ENCODE assay signal across 47 mouse cellular contexts in genomic region chr7:140748827-140749160, GRCm38 (mm10). TPM values are rescaled to one million over a fixed set of nuclear protein-coding genes. Genes with fewer than 3 reads are reported as not detected.
"Had no signal": no experiment of that assay in that cellular context is flagged by ENCODE, and none has a peak within 500 bp of the region (broad histone marks: within the 10 kb centered on the region; RNA-seq: fewer than 3 reads in every experiment).

No protein-coding gene starts in this region.

- H3K4me1 ChIP-seq: heart, embryonic 10.5 days; heart, embryonic 12.5 days; heart, embryonic 13.5 days; heart, embryonic 15.5 days; hindbrain, embryonic 10.5 days; hindbrain, embryonic 12.5 days; hindbrain, embryonic 13.5 days; hindbrain, embryonic 15.5 days; intestine, embryonic 15.5 days; kidney, embryonic 15.5 days had no signal

- ATAC-seq: hindbrain, embryonic 16.5 days; hindbrain, postnatal 0 days; inflammation-experienced regulatory T-cells, adult 6 months; intestine, embryonic 15.5 days; intestine, embryonic 16.5 days; intestine, postnatal 0 days had no signal

- H3K4me2 ChIP-seq: heart, embryonic 11.5 days; heart, embryonic 12.5 days; heart, embryonic 13.5 days; heart, embryonic 15.5 days; hindbrain, embryonic 12.5 days; hindbrain, embryonic 13.5 days; hindbrain, embryonic 14.5 days; hindbrain, embryonic 15.5 days; intestine, embryonic 15.5 days; kidney, embryonic 15.5 days had no signal

- DNase-seq: heart, adult 2 months; heart, postnatal 10 days; heart, postnatal 14 days; heart, postnatal 36 days; heart, postnatal 4 days; kidney, adult 11 months; kidney, adult 18-20 months; kidney, adult 8-10 months; kidney, postnatal 10 days; kidney, postnatal 14 days; kidney, postnatal 36 days; kidney, postnatal 4 days had no signal

- H3K27ac ChIP-seq: heart, adult 2 months; heart, embryonic 10.5 days; heart, embryonic 13.5 days; heart, embryonic 15.5 days; hindbrain, embryonic 10.5 days; hindbrain, embryonic 12.5 days; hindbrain, embryonic 13.5 days; hindbrain, embryonic 14.5 days; hindbrain, embryonic 15.5 days; hindbrain, postnatal 0 days; intestine, embryonic 15.5 days; kidney, embryonic 15.5 days; kidney, postnatal 0 days had no signal

- H3K36me3 ChIP-seq: heart, embryonic 10.5 days; heart, embryonic 12.5 days; heart, embryonic 13.5 days; heart, embryonic 15.5 days; hindbrain, embryonic 10.5 days; hindbrain, embryonic 12.5 days; hindbrain, embryonic 13.5 days; hindbrain, embryonic 15.5 days; intestine, embryonic 15.5 days; kidney, embryonic 15.5 days had no signal

- H3K9me3 ChIP-seq: heart, embryonic 10.5 days; heart, embryonic 15.5 days; hindbrain, embryonic 12.5 days; hindbrain, embryonic 13.5 days; hindbrain, embryonic 15.5 days; intestine, embryonic 15.5 days; kidney, embryonic 15.5 days had no signal

- H3K9ac ChIP-seq: heart, embryonic 12.5 days; heart, embryonic 13.5 days; heart, embryonic 15.5 days; hindbrain, embryonic 12.5 days; hindbrain, embryonic 13.5 days; hindbrain, embryonic 14.5 days; hindbrain, embryonic 15.5 days; intestine, embryonic 15.5 days; kidney, embryonic 15.5 days had no signal

- H3K27me3 ChIP-seq: heart, embryonic 12.5 days; heart, embryonic 13.5 days; heart, embryonic 15.5 days; hindbrain, embryonic 12.5 days; hindbrain, embryonic 13.5 days; hindbrain, embryonic 15.5 days; intestine, embryonic 15.5 days; kidney, embryonic 15.5 days had no signal

- H3K4me3 ChIP-seq: heart, adult 2 months; heart, embryonic 10.5 days; heart, embryonic 12.5 days; heart, embryonic 13.5 days; heart, embryonic 15.5 days; hindbrain, embryonic 10.5 days; hindbrain, embryonic 12.5 days; hindbrain, embryonic 13.5 days; hindbrain, embryonic 15.5 days; intestine, embryonic 15.5 days; kidney, embryonic 15.5 days had no signal

RNA-seq across cellular contexts. Expression of gene Cyp2e1, which starts 14.7 kb away (rescaled TPM):
- total RNA-seq: hematopoietic stem cell, adult 5-6 weeks; hindbrain, postnatal 0 days; layer of hippocampus, adult 18-20 months; layer of hippocampus, postnatal 10 days; layer of hippocampus, postnatal 25 days; layer of hippocampus, postnatal 36 days had no signal
- polyA plus RNA-seq: heart, embryonic 10.5 days; heart, embryonic 11.5 days; heart, embryonic 12.5 days; heart, embryonic 13.5 days; heart, embryonic 14.5 days; heart, embryonic 15.5 days; heart, embryonic 16.5 days; heart, postnatal 0 days; hindbrain, embryonic 10.5 days; hindbrain, embryonic 11.5 days; hindbrain, embryonic 12.5 days; hindbrain, embryonic 13.5 days; hindbrain, embryonic 14.5 days; hindbrain, embryonic 15.5 days; hindbrain, embryonic 16.5 days; hindbrain, postnatal 0 days; inflammation-experienced regulatory T-cells, adult 6 months; intestine, embryonic 14.5 days; intestine, embryonic 15.5 days; intestine, embryonic 16.5 days; intestine, postnatal 0 days had no signal

RNA-seq across cellular contexts. Expression of gene Syce1, which starts 38.9 kb away (rescaled TPM):
- total RNA-seq: heart, adult 18-20 months; heart, adult 2 months; heart, postnatal 10 days; heart, postnatal 14 days; heart, postnatal 25 days; heart, postnatal 36 days; hindbrain, postnatal 0 days; layer of hippocampus, adult 18-20 months; layer of hippocampus, postnatal 10 days; layer of hippocampus, postnatal 25 days had no signal
- polyA plus RNA-seq: heart, embryonic 14.5 days; inflammation-experienced regulatory T-cells, adult 6 months; kidney, postnatal 0 days; large intestine, adult 2 months had no signal

RNA-seq across cellular contexts. Expression of gene Olfr541, which starts 51.7 kb away (rescaled TPM):
- total RNA-seq: heart, adult 18-20 months; heart, adult 2 months; heart, adult 8-10 months; heart, postnatal 10 days; heart, postnatal 14 days; heart, postnatal 25 days; heart, postnatal 36 days; heart, postnatal 4 days; hematopoietic stem cell, adult 5-6 weeks; hindbrain, postnatal 0 days; layer of hippocampus, adult 18-20 months; layer of hippocampus, postnatal 10 days; layer of hippocampus, postnatal 25 days; layer of hippocampus, postnatal 36 days; left cerebral cortex, adult 18-20 months had no signal
- polyA plus RNA-seq: heart, adult 2 months; heart, embryonic 10.5 days; heart, embryonic 11.5 days; heart, embryonic 12.5 days; heart, embryonic 13.5 days; heart, embryonic 14.5 days; heart, embryonic 15.5 days; heart, embryonic 16.5 days; heart, postnatal 0 days; hindbrain, embryonic 10.5 days; hindbrain, embryonic 11.5 days; hindbrain, embryonic 12.5 days; hindbrain, embryonic 13.5 days; hindbrain, embryonic 14.5 days; hindbrain, embryonic 15.5 days; hindbrain, embryonic 16.5 days; hindbrain, postnatal 0 days; inflammation-experienced regulatory T-cells, adult 6 months; intestine, embryonic 14.5 days; intestine, embryonic 15.5 days; intestine, embryonic 16.5 days; intestine, postnatal 0 days; kidney, embryonic 14.5 days; kidney, embryonic 15.5 days; kidney, embryonic 16.5 days; kidney, postnatal 0 days; large intestine, adult 2 months had no signal
